Comparison of ENCODE assay signal across 8 mouse cellular contexts in the genomic region with DNA sequence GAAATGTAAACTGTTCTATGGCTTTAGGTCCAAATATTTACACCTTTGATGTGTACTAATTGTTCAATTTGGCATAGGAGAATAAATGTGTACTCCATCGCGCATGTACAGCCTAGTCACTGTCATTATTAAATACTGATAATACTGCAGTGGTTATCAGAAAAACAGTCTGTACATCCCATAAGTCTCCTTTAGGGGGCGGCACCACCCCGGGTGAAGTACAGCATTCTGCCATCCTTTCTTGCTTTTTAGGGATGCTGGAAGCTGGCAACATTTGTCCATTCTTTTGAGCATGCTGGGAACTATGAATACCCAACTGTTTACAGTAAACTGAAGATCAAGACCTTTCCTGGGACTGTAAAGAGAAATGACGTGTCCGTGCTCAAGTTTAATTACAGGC.
DNase-seq lines count a peak whose midpoint lies in the region; ATAC-seq lines count a peak whose summit lies in the region.

No protein-coding gene starts in this region.

- H3K4me3 ChIP-seq in hindbrain, embryonic 14.5 days (replicated peaks; ENCODE audit: low read length), result no peak overlapping the region
- H3K4me3 ChIP-seq in hindbrain, embryonic 12.5 days, result no peak overlapping the region

- no peak overlapping the region for H3K9ac ChIP-seq in hindbrain, embryonic 14.5 days
- no peak overlapping the region for H3K9ac ChIP-seq in hindbrain, embryonic 12.5 days

- H3K9me3 ChIP-seq in hindbrain, embryonic 14.5 days (ENCODE audit: control insufficient read depth, low read length), result no peaks in the 10 kb centered on the region
- no peaks in the 10 kb centered on the region for H3K9me3 ChIP-seq in hindbrain, embryonic 12.5 days (replicated peaks)

- 69% methylated on average over 6 of the region's 6 CpGs for WGBS in hindbrain, embryonic 14.5 days
- 74% methylated on average over 6 of the region's 6 CpGs for WGBS in hindbrain, embryonic 12.5 days

- H3K4me1 ChIP-seq in hindbrain, embryonic 14.5 days (replicated peaks; ENCODE audit: control insufficient read depth, insufficient read depth, low read length), result no peaks in the 10 kb centered on the region
- H3K4me1 ChIP-seq in hindbrain, embryonic 12.5 days, result no peaks in the 10 kb centered on the region

- H3K27me3 ChIP-seq in hindbrain, embryonic 14.5 days (ENCODE audit: control insufficient read depth, insufficient read depth, low read length), result no peaks in the 10 kb centered on the region
- no peaks in the 10 kb centered on the region for H3K27me3 ChIP-seq in hindbrain, embryonic 12.5 days

- intact Hi-C loops in left cerebral cortex, postnatal 36 days (cut with DNase I), result loop anchor here (5.0 to 10.0 kb wide), 2 partner anchors 363 to 740 kb away; partner anchors contain the start of gene Dlgap1

- no peak overlapping the region for H3K4me2 ChIP-seq in hindbrain, embryonic 14.5 days (replicated peaks)
- H3K4me2 ChIP-seq in hindbrain, embryonic 12.5 days (replicated peaks), result no peak overlapping the region

- DNase-seq in hindbrain, embryonic 14.5 days (ENCODE audit: low spot score), result peak; percentile 56
- peak; percentile 40 for DNase-seq in R1 (ENCODE audit: low read depth, low spot score)
- DNase-seq in embryo, embryonic 10.5 days (ENCODE audit: low spot score), result peak; percentile 22
- DNase-seq in left cerebral cortex, postnatal 36 days (ENCODE audit: low spot score in 2 of 2), result peak; percentile 32 to 51
- DNase-seq in urinary bladder, postnatal 36 days (ENCODE audit: low spot score in 2 of 2), result no peak
- DNase-seq in T-cell, adult 2 months (ENCODE audit: low spot score), result no peak

- H3K27ac ChIP-seq in hindbrain, embryonic 14.5 days, result no peak overlapping the region
- no peak overlapping the region for H3K27ac ChIP-seq in hindbrain, embryonic 12.5 days

- ATAC-seq in hindbrain, embryonic 14.5 days (ENCODE audit: low FRiP score), result peak; percentile 48; the same call in 1 of the 2 replicates
- no peak for ATAC-seq in hindbrain, embryonic 12.5 days (ENCODE audit: low FRiP score)
- ATAC-seq in erythroid progenitor cell, adult 5-6 weeks (replicated peaks; ENCODE audit: low FRiP score, poor library complexity, severe bottlenecking), result no peak

- H3K36me3 ChIP-seq in hindbrain, embryonic 14.5 days (replicated peaks; ENCODE audit: control insufficient read depth, insufficient read depth), result no peaks in the 10 kb centered on the region
- H3K36me3 ChIP-seq in hindbrain, embryonic 12.5 days, result no peaks in the 10 kb centered on the region

Comparison
In these comparisons a context has a peak if more than half of its experiments do, and no peak if none do; other contexts are left out.
1. DNase-seq: peak in hindbrain, embryonic 14.5 days (single experiment), R1 (single experiment), embryo, embryonic 10.5 days (single experiment) and left cerebral cortex, postnatal 36 days (2 of 2); none in urinary bladder, postnatal 36 days (0 of 2) and T-cell, adult 2 months (single experiment).